Mouse (Mus musculus) stomach, embryonic 16.5 days (tissue): ENCODE measurements around the gene Mtch1. TPM values are rescaled to one million over a fixed set of nuclear protein-coding genes. Genes with fewer than 3 reads are reported as not detected.

ENCODE experiments used
- ATAC-seq: fragments of 200-750 bp; cut with Nextera tagmentation; 2 replicates; pipeline ENCODE4 v1.8.0; 2017; ENCODE audit warnings: moderate number of reproducible peaks, moderate TSS enrichment; ENCODE audit not compliant: insufficient read depth, low FRiP score
- H3K27ac ChIP-seq: fragments of 300-500 bp; sonication (generic); 2 replicates; pipeline ENCODE4 v1.5.1; 2014; ENCODE audit warnings: low read length
- H3K27me3 ChIP-seq: fragments of 300-500 bp; sonication (generic); 2 replicates; pipeline ENCODE4 v1.6.1; 2014; ENCODE audit warnings: low read length, control low read depth, mixed read lengths; ENCODE audit not compliant: control insufficient read depth, insufficient read depth
- H3K36me3 ChIP-seq: fragments of 300-500 bp; sonication (generic); 2 replicates; pipeline ENCODE4 v1.6.1; 2014; ENCODE audit warnings: low read length; ENCODE audit not compliant: control insufficient read depth, insufficient read depth
- H3K4me1 ChIP-seq: fragments of 300-500 bp; sonication (generic); 2 replicates; pipeline ENCODE4 v1.6.1; 2014; ENCODE audit warnings: low read length, control low read depth, mixed read lengths; ENCODE audit not compliant: control insufficient read depth, insufficient read depth
- H3K4me2 ChIP-seq: fragments of 300-500 bp; sonication (generic); 2 replicates; pipeline ENCODE4 v1.6.1; 2014; ENCODE audit warnings: low read depth, low read length, mixed read lengths
- H3K4me3 ChIP-seq: fragments of 300-500 bp; sonication (generic); replicated peaks from 2 replicates; pipeline ENCODE4 v1.5.1; 2014; ENCODE audit warnings: mild to moderate bottlenecking, low read length
- H3K9ac ChIP-seq: fragments of 300-500 bp; sonication (generic); 2 replicates; pipeline ENCODE4 v1.6.1; 2014; ENCODE audit warnings: low read length
- H3K9me3 ChIP-seq: fragments of 300-500 bp; sonication (generic); replicated peaks from 2 replicates; pipeline ENCODE4 v1.6.1; 2016; ENCODE audit warnings: low read length, control low read depth; ENCODE audit not compliant: control insufficient read depth
- WGBS: fragments of 180-500 bp; shearing (Covaris S2); extraction: QIAGEN DNeasy Blood & Tissue Kit; methylation state at CpG from one replicate; pipeline ENCODE4 v1.1.7; 2014; 5-methylcytosine and 5-hydroxymethylcytosine counted together
- polyA plus RNA-seq: library from polyadenylated mRNA; unstranded; fragments of >200 nt; fragmentation: Nextera tagmentation; extraction: Ambion mirVana; gene quantifications from 2 replicates; pipeline ENCODE4 v1.2.1, GENCODE M21; 2015

Gene Mtch1
- polyA plus RNA-seq, 1 experiment from 2014 or later: 102 TPM

DNA sequence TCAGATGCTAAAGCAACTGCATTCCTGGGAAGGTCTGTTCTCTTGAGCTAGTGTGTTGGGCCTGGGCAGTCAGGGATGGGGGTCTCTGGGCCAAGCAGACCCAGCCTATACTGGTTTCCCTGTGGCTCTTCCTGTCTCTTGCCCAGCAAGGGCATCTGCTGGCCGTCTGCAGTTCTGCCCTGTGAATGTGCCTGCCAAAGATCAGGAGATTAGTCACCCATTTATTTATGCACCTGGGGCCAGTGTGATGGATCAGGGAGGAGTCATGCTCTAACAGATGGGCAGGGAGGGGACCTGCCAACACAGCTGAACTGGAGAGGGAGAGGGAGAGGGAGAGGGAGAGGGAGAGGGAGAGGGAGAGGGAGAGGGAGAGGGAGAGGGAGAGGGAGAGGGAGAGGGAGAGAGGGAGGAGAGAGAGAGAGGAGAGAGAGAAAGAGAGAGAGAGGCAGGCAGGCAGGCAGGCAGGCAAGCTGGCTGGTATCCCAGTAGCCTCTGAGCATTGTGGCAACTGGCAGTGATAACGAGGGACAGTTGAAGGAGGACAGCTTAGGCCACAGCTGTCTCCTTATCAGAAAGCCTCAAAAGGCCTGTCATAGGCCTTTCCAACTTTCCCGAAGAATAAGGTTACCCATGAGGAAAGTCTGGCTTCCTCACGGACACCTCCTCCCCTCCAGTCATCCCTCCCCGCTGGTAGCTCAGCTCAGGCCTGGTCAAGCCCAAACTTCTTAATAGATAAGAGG is 16.9 kb downstream of the Mtch1 start:
- H3K4me1 ChIP-seq: peaks cover 13% of the 10 kb centered on the region; the same call in 1 of the 2 replicates
- ATAC-seq: 0 out of 2 replicates have a peak, but pooled peaks have one; percentile 6
- WGBS: 27% methylated on average over 5 of the region's 5 CpGs
- peaks cover 23% of the 10 kb centered on the region for H3K36me3 ChIP-seq
- no peaks in the 10 kb centered on the region for H3K9me3 ChIP-seq
- no peaks in the 10 kb centered on the region for H3K27me3 ChIP-seq
- H3K4me2 ChIP-seq: no peak overlapping the region
- H3K4me3 ChIP-seq: no peak overlapping the region
- peak overlapping the region; percentile 75; the same call in 1 of the 2 replicates for H3K27ac ChIP-seq
- H3K9ac ChIP-seq: no peak overlapping the region

DNA sequence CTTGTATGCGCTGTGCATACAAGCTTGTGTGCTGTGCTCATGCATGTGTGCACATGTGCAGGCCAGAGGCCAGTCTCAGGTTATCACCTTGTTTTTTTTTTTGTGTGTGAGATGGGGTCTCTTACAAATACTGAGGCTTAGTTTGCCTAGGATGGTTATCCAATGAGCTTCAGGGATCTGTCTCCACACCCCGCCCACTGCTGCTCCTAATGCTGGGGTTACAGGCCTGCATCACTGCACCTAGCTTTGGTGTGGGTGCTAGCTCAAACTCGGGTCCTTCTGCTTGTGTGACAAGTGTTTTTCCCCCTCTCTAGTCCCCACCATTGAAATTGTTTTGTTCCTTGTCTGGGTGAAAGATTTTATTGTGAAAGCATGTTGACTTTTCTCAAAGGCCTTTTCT is 17.5 kb downstream of the Mtch1 start:
- H3K4me1 ChIP-seq: peaks cover 13% of the 10 kb centered on the region; the same call in 1 of the 2 replicates
- peak overlapping the region; percentile 46; the same call in 1 of the 2 replicates for H3K27ac ChIP-seq
- ATAC-seq: no peak
- peaks cover 21% of the 10 kb centered on the region for H3K36me3 ChIP-seq
- H3K27me3 ChIP-seq: no peaks in the 10 kb centered on the region
- no peak overlapping the region for H3K4me2 ChIP-seq
- H3K9ac ChIP-seq: no peak overlapping the region
- H3K9me3 ChIP-seq: no peaks in the 10 kb centered on the region
- no peak overlapping the region for H3K4me3 ChIP-seq
- WGBS: 70% methylated on average over 3 of the region's 3 CpGs

DNA sequence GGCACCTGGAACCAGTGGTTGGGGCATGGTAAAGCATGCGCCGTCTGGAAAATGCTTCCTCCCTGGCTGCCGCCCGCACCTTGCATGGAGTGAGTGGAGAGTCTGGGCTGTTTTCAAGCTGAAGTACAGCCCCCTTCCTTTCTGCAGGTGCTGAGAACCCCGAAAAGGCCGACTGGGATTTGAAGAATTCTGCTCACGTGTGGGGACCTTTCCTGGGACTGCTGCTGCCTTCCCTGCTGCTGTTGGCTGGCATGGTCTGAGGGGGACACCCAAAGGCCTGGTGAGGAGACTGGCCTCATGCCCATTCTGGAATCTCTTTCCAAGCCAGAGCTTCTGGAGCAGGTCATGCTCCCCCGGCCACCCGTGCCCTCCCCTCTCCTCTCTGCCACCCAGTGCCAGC is 20.0 kb downstream of the Mtch1 start:
- WGBS: 84% methylated on average over 9 of the region's 9 CpGs
- Histone ChIP-seq H3K9ac (no peak overlapping the region), H3K4me2 (no peak overlapping the region), H3K4me3 (no peak overlapping the region), H3K4me1 (peaks cover 13% of the 10 kb centered on the region; the same call in 1 of the 2 replicates), H3K36me3 (peaks cover 9% of the 10 kb centered on the region; the same call in 1 of the 2 replicates), H3K27ac (no peak overlapping the region), H3K27me3 (no peaks in the 10 kb centered on the region), H3K9me3 (no peaks in the 10 kb centered on the region)
- ATAC-seq: no peak

DNA sequence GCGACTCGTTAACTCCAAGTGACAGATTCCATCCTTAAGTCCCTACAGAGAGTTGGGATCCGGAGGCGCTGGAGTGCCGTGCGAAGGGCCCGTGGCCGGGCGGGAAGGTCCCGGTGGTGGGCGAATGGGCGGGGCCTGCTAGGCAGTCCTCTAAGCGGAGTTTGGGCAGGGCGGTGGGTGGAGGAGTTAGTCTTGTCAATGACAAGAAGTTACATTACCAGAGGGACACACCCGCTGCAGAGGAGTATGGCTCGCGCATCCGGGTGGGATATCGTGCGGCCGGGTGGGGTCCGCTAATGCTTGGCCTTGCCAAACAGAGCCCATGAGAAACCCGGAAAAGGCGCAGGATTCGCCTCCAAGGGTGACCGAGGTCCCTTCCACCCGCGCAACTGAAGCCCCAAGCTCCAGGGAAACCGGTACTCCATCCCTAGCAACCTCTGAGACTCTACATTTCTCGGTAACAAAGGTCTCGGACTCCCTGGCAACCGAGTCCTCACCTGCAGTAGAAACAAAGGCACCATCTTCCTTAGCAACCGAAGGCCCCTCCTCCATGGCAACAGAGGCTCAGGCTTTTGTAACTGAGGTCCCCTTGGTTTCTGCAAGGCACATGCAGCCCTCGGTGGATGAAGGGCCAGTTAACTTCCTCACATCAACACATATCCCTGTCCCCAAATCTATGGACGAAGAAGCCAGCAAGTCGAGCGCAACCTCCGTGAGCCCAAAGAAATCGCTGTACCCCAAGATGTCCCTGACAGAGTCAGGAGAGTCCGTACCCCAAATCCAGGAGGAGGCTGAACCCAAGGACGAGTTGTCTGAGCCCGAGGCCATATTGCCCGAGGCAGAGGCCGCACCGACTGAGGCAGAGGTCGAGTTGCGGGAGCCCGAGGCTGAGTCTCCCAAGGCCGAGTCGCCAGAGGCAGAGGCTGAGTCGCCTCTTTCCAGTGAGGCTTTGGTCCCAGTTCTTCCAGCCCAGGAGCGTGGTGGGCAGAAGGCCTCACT is 20.9 kb downstream of the Mtch1 start:
- H3K27ac ChIP-seq: no peak overlapping the region
- 25% methylated on average over 52 of the region's 52 CpGs for WGBS
- H3K36me3 ChIP-seq: 0 out of 2 replicates have a peak, but pooled peaks cover 1% of the 10 kb centered on the region
- H3K4me3 ChIP-seq: peak overlapping the region; percentile 25
- peak overlapping the region; percentile 56 for H3K9ac ChIP-seq
- no peaks in the 10 kb centered on the region for H3K27me3 ChIP-seq
- peak overlapping the region; percentile 52 for H3K4me2 ChIP-seq
- H3K4me1 ChIP-seq: peaks cover 16% of the 10 kb centered on the region; the same call in 1 of the 2 replicates
- H3K9me3 ChIP-seq: no peaks in the 10 kb centered on the region
- peak; percentile 23; the same call in 1 of the 2 replicates for ATAC-seq

DNA sequence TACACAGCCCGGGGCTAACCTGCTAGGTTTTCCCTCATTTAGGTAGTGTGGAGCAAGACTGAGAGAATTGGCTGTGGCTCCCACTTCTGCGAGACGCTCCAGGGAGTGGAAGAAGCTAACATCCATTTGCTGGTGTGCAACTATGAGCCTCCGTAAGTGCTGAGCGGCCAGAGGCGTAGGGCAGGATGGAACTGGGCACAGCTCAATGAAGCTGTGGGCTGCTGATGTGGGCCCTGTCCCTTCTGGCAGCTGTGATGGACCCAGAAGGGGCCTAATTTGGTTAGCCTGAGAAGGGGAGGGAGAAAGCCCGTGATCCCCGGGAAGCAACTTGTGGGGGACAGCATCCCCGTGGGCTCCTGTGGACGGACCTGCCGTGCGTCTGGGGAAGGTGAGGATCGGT is 21.9 kb downstream of the Mtch1 start:
- Histone ChIP-seq H3K4me2 (no peak overlapping the region), H3K9ac (no peak overlapping the region), H3K27ac (no peak overlapping the region), H3K27me3 (no peaks in the 10 kb centered on the region), H3K9me3 (no peaks in the 10 kb centered on the region), H3K4me1 (peaks cover 12% of the 10 kb centered on the region; the same call in 1 of the 2 replicates), H3K36me3 (no peaks in the 10 kb centered on the region), H3K4me3 (no peak overlapping the region)
- no peak for ATAC-seq
- 70% methylated on average over 13 of the region's 13 CpGs for WGBS

DNA sequence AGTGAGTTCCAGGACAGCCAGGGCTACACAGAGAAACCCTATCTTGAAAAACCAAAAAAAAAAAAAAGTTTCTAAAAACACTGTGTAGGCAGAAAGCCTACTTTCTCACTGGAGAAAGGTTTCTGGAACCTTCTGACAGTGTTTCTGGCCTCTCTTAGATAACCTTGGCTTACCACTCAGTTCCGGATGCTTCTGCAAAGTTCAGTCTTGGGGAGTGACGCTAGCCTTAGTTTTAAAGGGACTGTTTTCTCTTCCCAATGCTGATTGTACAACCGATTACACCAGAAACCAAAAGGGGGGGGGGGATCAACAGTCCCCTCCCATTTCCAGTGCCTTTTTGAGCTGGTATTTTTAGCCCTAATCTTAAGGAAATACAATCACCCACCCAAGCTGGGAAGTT is 24.1 kb downstream of the Mtch1 start:
- Histone ChIP-seq H3K27me3 (no peaks in the 10 kb centered on the region), H3K27ac (no peak overlapping the region), H3K4me2 (no peak overlapping the region), H3K4me3 (no peak overlapping the region), H3K36me3 (no peaks in the 10 kb centered on the region), H3K4me1 (peaks cover 12% of the 10 kb centered on the region; the same call in 1 of the 2 replicates), H3K9me3 (no peaks in the 10 kb centered on the region), H3K9ac (no peak overlapping the region)
- ATAC-seq: no peak
- 94% methylated on average over 3 of the region's 3 CpGs for WGBS

DNA sequence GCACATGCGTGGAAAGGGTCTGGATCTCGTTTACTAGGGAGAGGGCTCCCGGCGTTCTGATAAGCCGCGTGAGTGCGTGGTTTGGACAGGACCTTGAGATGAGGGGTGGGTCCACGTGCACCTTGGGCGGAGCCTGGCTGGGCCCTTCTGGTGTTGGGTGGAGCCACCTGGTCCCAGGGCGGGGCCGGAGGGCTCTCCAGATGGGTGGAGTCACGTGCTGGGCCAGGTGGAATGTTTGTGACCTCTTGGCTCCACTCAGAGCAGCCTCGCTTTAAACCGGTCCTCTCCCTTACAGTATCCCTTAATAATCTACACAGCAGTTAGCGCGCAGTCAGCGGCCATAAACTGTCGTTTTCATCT is 25.2 kb downstream of the Mtch1 start:
- Histone ChIP-seq H3K9ac (peak overlapping the region; percentile 43), H3K27ac (no peak overlapping the region), H3K27me3 (no peaks in the 10 kb centered on the region), H3K4me1 (peaks cover 12% of the 10 kb centered on the region; the same call in 1 of the 2 replicates), H3K9me3 (no peaks in the 10 kb centered on the region), H3K36me3 (no peaks in the 10 kb centered on the region), H3K4me3 (peak overlapping the region; percentile 19), H3K4me2 (peak overlapping the region; percentile 50)
- peak; percentile 79; the same call in 1 of the 2 replicates for ATAC-seq
- WGBS: 22% methylated on average over 18 of the region's 18 CpGs

DNA sequence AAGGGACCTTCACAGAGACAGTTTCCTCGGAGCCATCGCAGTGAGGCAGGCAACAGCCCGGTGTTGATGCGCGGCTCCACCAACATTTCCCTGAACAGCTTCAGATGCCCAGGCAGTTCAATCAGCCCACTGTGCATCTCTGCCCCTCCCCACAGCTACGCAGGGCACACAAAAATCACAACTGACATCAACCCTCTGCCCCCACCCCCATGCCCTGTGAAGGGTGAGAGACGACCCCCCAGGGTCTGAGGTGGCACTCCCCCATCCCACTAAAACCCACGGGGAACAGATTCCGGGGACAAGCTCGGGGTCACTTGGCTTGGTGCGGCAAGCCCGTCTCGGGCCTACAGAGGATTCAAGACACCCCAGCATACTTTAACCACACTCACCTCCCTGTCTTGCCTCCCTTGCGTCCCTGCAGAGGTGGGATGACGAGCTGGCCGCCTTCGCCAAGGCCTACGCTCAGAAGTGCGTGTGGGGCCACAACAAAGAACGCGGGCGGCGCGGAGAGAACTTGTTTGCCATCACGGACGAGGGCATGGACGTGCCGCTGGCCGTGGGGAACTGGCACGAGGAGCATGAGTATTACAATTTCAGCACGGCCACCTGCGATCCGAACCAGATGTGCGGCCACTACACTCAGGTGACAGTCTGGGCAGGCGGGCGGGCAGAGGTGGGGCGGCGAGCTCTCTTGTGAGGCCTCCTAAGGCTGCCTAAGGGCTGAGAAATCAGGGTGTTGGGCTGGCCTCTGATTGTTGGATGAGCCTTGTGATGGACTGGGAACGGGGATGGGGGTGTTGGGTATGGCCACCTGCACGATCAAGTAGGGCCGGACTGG is 25.8 kb downstream of the Mtch1 start:
- Histone ChIP-seq H3K36me3 (no peaks in the 10 kb centered on the region), H3K4me2 (peak overlapping the region; percentile 50), H3K4me3 (peak overlapping the region; percentile 19), H3K4me1 (peaks cover 12% of the 10 kb centered on the region; the same call in 1 of the 2 replicates), H3K27me3 (no peaks in the 10 kb centered on the region), H3K9ac (peak overlapping the region; percentile 43), H3K27ac (no peak overlapping the region), H3K9me3 (no peaks in the 10 kb centered on the region)
- ATAC-seq: 0 out of 2 replicates have a peak, but pooled peaks have one; percentile 5
- WGBS: 33% methylated on average over 41 of the region's 41 CpGs
